Mouse (Mus musculus) thymus, adult 2 months (tissue): Measurements from ENCODE around the gene Nxph1.

ENCODE experiments used
- CTCF ChIP-seq: fragments of 200-500 bp; IDR thresholded peaks from 2 replicates; pipeline ENCODE4 v1.5.1; 2012; ENCODE audit warnings: mild to moderate bottlenecking, control low read depth, low read length, moderate library complexity, borderline replicate concordance; ENCODE audit not compliant: control insufficient read depth, poor library complexity, insufficient read depth; ENCODE audit errors: extremely low read depth
- POLR2A ChIP-seq: fragments of 200-500 bp; IDR thresholded peaks from 2 replicates; pipeline ENCODE4 v1.6.1; 2012; ENCODE audit warnings: mild to moderate bottlenecking, low read length, control low read depth, moderate library complexity; ENCODE audit not compliant: control insufficient read depth, poor library complexity, insufficient read depth; ENCODE audit errors: extremely low read depth

- no peak for TF ChIP-seq CTCF
- no peak for TF ChIP-seq POLR2A
These were observed 48.2 kb downstream of the Nxph1 start for GRCm38 (mm10) chr6:8996301-8996943.
